Mouse (Mus musculus): ENCODE data around the gene Dnmt3c. TPM values are rescaled to one million over a fixed set of nuclear protein-coding genes. Genes with fewer than 3 reads are reported as not detected.
"Not testable (repeated sequence)": the region's sequence is repeated elsewhere in the genome, so short reads cannot be mapped to it uniquely, and the experiment has no call there.

The Dnmt3c gene
- not detected in 2 replicates for polyA plus RNA-seq (2012; rRNA removed)

DNA sequence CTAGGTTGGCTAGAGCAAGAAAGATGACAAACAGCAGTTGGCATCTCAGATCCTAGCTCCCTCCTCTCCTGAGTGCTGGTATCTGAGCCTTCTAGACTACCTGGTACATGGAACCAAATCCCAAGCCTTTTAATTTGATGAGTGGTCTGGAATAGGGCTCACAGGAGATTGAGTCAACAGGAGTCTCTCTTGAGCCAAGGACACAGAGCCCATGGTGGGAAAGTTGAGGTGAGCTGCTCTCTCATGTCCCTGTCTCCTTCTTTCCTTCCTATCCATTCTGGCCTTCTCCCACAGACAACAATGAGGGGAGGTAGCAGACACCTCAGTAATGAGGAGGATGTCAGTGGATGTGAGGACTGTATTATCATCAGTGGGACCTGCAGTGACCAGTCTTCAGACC is at the start of gene Dnmt3c:
Gene Dnmt3c (plus strand): TSS at position 301 of the 400 bp plus-strand sequence.
- no peak for DNase-seq (ENCODE audit: low spot score)

- no peak for DNase-seq (ENCODE audit: low spot score)
Measured at GRCm38 (mm10) chr2:153648773-153649297, 47.6 kb upstream of the Dnmt3c start.

DNA sequence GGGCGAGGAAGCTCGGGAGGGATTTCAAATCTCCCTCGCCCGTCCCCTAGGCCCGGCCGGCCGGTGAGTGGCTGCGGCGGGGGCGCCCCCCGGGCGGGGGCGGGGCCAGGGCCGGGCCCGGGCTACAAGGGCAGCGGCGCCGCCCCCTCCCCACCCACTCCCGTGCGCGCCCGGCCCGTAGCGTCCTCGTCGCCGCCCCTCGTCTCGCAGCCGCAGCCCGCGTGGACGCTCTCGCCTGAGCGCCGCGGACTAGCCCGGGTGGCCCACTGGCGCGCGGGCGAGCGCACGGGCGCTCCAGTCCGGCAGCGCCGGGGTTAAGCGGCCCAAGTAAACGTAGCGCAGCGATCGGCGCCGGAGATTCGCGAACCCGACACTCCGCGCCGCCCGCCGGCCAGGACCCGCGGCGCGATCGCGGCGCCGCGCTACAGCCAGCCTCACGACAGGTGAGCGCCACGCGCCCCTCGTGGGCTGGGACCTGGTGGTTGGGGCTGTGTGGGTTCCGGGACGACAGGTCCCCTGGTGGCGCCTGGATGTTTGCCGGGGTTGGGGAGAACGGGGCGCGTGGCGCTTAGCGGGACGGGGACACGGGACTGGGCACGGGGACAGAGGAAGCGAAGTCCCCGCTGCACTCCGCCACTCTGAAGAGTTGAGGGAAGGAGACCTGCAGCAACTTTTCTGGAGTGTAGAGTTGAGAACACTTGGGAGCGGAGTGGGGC is 47.0 kb upstream of the Dnmt3c start, which contains the start of gene Dnmt3b:
Gene Dnmt3b (plus strand): TSS at position 153 of the 716 bp plus-strand sequence.
- peak; percentile 47 for DNase-seq (ENCODE audit: low spot score)

DNA sequence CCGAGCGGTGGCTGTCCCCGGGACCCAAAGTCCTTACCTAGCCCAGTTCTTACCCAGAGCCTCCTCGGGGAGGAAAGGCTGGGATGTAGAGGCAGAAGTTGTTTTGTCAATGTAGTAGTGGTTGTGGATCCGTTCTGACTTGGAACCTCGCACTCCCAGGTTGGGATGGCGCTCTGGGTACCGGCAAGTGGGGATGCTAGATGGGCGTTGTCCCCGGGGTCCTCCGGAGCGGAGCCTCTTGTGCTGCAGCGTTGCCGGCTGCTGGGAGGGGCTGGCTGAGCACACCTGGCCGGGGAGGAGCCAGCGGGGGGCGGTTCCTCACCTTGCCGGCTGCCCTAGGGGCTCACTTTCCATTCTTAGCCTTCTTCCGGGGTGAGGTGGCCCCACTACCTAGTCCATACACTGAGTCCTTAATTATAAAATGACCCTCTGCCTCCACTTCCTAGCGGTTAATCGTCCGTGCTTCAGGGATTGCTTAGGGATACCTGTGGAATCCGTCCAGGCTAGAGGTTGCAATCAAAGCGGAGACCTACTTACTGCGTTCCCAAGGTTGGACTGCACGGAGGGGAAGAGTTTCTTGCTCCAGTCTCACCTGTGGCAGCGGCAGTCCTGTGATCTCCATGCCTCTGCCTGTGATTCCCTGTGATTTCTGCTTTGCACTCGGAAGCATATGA is 46.3 kb upstream of the Dnmt3c start:
- no peak for DNase-seq (ENCODE audit: low spot score)

DNA sequence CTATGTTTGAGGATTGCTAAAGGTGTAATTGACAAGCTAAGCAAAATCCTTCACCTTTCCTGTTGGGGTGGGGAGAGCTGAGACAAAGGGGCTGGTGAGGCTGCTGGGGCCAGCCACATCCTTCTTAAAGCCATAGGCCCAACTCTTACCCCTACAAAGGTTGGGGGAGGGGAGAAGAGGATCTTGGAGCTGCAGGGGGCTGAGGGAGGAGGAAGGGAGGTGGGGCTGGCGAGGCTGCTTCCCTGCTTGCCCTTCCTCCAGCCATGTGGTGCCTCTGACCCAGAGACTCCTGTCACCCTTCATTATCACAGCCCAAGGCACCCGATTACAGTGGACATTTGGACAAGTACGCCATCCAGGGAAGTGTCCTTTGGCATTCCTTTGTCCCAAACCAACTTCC is 44.8 kb upstream of the Dnmt3c start:
- no peak for DNase-seq (ENCODE audit: low spot score)

GRCm38 (mm10) chr2:153657659-153658058 is 38.8 kb upstream of the Dnmt3c start:
- DNase-seq (ENCODE audit: low spot score), result not testable (repeated sequence)

GRCm38 (mm10) chr2:153660616-153661015 is 35.8 kb upstream of the Dnmt3c start:
- no peak for DNase-seq (ENCODE audit: low spot score)

- DNase-seq (ENCODE audit: low spot score), result no peak
Measured at GRCm38 (mm10) chr2:153665401-153665800, 31.1 kb upstream of the Dnmt3c start.

DNA sequence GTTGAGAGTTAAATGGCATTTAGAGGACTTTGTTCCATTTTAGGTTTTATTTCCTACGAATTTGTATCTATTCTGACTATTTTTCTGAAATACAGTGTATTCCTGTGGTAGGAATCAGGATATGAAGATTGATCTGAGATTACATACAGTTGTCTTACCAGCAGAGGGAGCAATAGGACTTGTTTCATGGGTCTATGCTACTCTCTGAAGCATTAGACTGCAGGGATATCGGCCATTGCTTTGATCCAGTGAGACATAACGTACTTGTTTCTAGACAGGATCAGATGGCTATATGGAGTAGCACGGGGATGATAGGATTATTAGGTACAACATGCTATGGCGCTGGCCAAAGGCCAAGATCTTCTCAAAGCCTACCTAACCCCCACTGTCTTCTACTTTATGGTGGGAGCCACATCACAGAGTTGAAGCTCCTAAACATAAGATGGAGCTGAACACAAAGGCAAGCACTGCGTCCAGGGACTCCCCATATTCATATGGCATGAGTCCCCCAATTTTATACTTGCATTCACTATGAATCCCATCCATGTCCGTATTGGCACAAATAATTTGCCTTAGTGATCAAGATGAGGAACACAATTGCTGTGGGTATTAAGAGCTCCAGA is 27.6 kb upstream of the Dnmt3c start:
- DNase-seq (ENCODE audit: low spot score), result no peak

DNA sequence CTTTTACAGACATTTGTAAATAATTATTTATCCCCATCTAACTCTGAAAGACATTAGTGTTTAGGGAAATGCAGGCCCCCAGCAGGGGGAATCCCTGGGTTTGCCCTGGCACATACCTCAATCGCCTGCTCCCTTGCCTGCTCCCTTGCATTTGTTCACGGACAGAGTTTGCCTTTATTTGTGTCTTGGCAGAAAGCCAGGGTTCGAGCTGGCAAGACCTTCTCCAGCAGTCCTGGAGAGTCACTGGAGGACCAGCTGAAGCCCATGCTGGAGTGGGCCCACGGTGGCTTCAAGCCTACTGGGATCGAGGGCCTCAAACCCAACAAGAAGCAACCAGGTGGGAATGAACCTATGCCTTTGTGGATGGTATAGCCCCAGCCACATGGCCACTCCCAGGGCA is 26.3 kb upstream of the Dnmt3c start:
- DNase-seq (ENCODE audit: low spot score), result no peak

DNA sequence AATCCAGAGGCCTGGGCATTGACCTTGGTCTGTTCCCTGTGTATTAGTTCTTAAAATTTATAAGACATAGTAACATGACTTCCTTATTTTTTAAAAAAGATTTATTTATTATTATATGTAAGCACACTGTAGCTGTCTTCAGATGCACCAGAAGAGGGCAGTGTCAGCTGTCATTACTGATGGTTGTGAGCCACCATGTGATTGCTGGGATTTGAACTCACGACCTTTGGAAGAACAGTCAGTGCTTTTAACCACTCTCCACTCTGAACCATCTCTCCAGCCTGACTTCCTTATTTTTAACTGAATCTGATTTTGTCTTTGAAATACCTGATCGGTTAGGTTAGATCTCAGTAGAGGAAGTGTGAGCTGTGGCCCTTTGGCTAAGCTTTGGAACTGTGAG is 23.8 kb upstream of the Dnmt3c start:
- no peak for DNase-seq (ENCODE audit: low spot score)

DNA sequence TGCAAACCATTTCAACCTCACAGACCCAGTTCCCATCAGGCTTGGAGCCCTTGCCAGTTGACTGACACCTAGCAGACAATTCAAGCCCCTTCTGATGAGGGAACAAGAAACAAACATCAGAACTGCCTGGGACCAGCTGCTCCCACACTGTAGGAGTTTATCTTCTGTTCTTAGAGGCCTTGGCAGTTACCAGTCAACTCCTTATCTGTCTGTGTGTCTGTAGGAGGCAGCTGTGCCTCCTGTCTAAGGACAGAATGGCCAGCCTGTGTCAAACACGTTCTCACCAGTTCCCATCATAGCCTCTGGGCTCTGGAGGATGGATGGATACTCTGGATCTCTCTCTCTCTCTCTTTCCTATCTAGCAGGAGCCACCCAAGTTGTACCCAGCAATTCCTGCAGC is 21.1 kb upstream of the Dnmt3c start:
- DNase-seq (ENCODE audit: low spot score), result not testable (repeated sequence)

- no peak for DNase-seq (ENCODE audit: low spot score)
Measured at GRCm38 (mm10) chr2:153676944-153677343, 19.5 kb upstream of the Dnmt3c start.

DNA sequence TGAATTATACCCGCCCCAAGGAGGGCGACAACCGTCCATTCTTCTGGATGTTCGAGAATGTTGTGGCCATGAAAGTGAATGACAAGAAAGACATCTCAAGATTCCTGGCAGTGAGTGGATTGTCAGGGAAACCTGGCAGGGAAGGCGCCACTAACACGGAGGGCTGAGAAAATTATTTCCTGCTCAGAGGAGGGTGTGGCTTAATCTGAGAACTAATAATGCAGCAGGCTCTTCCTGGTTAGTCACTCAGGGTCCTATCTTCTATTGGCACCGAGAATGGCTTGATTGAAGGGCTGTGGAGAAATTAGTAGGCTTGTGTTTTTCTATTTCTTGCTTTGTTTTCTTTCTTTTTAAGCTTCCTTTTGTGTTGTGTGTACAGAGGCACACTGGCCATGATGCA is 18.9 kb upstream of the Dnmt3c start:
- DNase-seq (ENCODE audit: low spot score), result no peak

DNA sequence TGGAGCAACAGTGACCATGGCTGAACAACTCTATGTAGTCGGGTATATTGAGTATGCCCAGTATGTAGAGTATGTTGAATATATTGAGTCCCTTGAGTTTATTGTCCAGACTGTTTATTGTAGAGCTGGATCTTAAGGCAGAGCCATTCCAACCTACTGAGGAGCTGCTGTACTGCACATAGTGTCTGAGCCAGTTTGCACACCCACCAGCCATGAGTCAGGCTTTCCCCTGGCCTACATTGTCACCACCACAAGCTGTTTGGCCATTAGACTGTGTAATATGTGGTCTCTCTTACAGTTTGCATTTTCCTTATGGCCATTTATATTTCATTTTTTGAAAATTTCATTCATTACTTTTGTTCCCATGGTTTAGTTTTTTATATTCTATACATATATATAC is 16.5 kb upstream of the Dnmt3c start:
- no peak for DNase-seq (ENCODE audit: low spot score)

GRCm38 (mm10) chr2:153693413-153693812 is 3.0 kb upstream of the Dnmt3c start:
- not testable (repeated sequence) for DNase-seq (ENCODE audit: low spot score)

DNA sequence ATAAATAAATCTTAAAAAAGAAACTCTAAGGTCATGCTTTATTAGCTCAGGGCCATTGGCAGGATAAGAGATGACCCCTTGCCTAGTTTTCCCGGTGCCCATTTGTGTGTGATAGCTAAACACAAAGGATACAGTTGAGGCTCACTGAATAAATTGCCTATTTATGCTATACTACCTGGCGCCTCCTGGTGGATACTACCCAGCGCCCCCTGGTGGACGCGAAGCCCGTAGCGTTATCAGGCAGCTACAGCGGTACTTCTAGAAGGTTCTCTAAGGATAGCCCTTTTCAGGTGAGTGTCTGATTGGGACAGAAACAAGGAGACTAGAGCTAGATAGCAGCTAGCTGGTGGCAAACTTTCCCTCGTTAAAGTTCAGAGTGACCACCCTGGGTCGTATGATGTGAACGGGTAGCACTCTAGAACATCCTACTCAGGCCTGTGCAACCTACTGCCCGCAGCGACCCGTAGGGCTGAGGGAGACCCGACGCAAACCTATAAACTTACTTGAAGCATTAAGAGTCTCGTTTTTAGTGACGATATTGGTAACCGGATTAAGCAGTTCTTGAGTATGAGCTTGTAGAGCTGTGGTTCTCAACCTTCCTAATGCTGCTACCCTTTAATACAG is 1.9 kb upstream of the Dnmt3c start:
- no peak for DNase-seq (ENCODE audit: low spot score)

DNA sequence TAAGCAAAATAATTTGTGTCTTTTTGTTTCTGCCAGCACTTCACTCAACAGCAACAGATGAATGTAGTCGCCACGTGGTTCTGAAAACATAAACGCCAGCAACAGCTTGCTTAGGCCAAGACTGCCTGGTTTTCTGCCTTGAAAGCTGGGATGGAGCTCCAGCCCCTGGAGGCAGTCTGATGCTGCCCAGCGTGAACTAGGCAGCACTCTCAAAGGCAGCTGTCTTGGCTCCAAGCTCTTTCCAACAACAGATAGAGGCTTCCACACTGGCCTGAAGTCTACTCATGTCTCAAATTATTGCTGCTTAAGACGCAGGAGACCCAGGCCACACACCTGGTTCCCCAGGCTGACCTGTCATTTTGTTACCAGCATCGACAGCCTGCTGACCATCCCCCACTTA is 6.9 kb downstream of the Dnmt3c start:
- DNase-seq (ENCODE audit: low spot score), result no peak

DNA sequence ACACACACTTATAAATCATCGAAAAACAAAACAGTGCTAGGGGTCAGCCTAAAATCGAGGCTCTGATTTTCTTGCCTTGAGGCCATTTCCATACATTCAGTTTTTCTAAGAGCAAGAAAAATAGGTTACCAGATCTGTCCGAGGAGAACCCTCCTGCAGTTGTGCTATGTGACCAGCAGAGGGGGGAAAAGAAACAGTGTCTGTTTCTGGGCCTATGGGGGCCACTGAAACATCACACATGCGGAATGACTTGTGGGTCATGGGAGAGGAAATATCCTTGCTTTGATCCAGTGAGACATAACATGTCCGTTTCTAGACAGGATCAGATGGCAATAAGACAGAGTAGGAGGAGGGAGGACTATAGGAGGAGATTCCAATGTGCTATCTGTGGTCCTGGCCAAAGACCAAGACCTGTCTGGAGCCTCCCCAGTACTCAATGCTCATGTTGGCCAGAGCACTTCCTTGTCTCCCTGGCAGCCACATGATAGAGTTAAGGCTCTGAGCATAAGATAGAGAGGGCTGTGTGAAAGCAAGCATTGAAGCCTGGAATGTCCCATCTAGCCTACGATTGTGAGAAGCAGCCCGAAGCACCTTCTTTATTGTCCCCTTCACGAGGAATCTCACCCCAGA is 14.4 kb downstream of the Dnmt3c start:
- DNase-seq (ENCODE audit: low spot score), result no peak

DNA sequence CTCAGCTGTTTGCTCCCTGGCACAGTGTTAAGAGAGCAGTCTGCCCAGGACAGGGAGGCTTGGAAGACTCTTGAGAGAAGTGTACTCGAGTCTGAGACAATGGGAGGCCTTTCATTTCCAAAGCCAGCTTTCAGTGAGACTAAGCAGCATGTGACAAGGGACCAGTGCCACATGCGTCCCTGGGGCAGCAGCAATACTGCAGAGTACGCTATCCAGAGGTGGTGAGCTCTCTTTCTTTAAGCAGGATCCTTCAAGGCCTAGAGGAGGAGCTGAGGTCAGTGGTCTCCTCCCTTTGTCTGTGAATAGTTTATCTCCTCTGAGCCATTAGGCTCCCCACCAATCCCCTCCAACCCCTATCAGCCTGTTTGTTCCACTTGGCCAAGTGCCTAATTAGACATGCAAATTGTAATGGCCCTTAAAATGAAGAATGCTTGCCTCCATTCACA is 16.2 kb downstream of the Dnmt3c start:
- no peak for DNase-seq (ENCODE audit: low spot score)

GRCm38 (mm10) chr2:153713227-153713626 is 16.8 kb downstream of the Dnmt3c start:
- DNase-seq (ENCODE audit: low spot score), result peak; percentile 22

DNA sequence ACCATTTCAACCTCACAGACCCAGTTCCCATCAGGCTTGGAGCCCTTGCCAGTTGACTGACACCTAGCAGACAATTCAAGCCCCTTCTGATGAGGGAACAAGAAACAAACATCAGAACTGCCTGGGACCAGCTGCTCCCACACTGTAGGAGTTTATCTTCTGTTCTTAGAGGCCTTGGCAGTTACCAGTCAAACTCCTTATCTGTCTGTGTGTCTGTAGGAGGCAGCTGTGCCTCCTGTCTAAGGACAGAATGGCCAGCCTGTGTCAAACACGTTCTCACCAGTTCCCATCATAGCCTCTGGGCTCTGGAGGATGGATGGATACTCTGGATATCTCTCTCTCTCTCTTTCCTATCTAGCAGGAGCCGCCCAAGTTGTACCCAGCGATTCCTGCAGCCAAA is 21.4 kb downstream of the Dnmt3c start:
- DNase-seq (ENCODE audit: low spot score), result not testable (repeated sequence)
